Mouse (Mus musculus): ENCODE measurements around the gene Gm4756.

DNA sequence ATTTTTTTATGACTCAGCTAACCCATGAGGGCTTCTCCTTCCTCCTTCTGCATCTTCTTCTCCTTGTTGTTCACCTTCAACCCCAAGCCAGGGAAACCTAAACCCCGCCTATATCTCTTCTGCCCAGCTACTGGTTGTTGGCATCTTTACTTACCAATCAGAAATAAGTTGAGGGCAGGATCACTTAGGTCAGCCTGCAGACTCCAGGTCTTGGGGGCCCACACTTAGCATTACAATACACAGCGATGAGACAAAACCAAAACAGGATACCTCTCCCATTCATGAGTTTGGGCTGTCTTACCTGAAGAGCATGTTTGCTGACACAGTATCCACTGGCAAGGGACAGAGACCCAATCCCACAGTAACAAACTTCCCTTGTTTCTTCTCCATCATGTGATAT lies 55.5 kb downstream of the Gm4756 start:
- TF ChIP-seq POLR2A (IDR thresholded peaks at IDR 0.05; ENCODE audit: control insufficient read depth, low read depth, low read length) (no peak), CTCF (IDR thresholded peaks at IDR 0.05; ENCODE audit: control insufficient read depth, insufficient read depth, insufficient replicate concordance, low read depth, low read length) (no peak)

Measured in testis, adult 2 months (tissue).